Mouse (Mus musculus) E14TG2a.4 (cell line): ENCODE measurements at regions not wholly inside any gene's neighbourhood (a gene's known extent, or its start where the extent isn't known, plus 50 kb on each side); places are given as distances from the start of the nearest gene placed in this dataset.
A peak's percentile ranks its signal among the peaks of the same experiment; 100 is the strongest.
"Not testable (repeated sequence)": the region's sequence is repeated elsewhere in the genome, so short reads cannot be mapped to it uniquely, and the experiment has no call there.

Experiments used
- H3K27me3 ChIP-seq: 2 replicates; pipeline ENCODE4 v1.6.1; 2014; ENCODE audit warnings: low read length, control low read depth; ENCODE audit not compliant: insufficient read depth
- H3K36me3 ChIP-seq: 2 replicates; pipeline ENCODE4 v1.6.1; 2014; ENCODE audit warnings: low read length, control low read depth; ENCODE audit not compliant: insufficient read depth
- H3K4me1 ChIP-seq: replicated peaks from 2 replicates; pipeline ENCODE4 v1.6.1; 2014; ENCODE audit warnings: low read depth, low read length, control low read depth
- H3K4me3 ChIP-seq: replicated peaks from 2 replicates; pipeline ENCODE4 v1.5.1; 2014; ENCODE audit warnings: mild to moderate bottlenecking, low read length
- H3K9me3 ChIP-seq: 2 replicates; pipeline ENCODE4 v1.6.1; 2014; ENCODE audit warnings: low read length, control low read depth
- CTCF ChIP-seq: conservative IDR thresholded peaks from 2 replicates; pipeline ENCODE4 v1.5.1; 2014; ENCODE audit warnings: low read length
- NANOG ChIP-seq: IDR thresholded peaks from 2 replicates; pipeline ENCODE4 v1.6.1; 2014; ENCODE audit warnings: borderline replicate concordance, low read length, mixed read lengths
- POU5F1 ChIP-seq: IDR thresholded peaks from 2 replicates; pipeline ENCODE4 v1.6.1; 2014; ENCODE audit warnings: low read length, borderline replicate concordance

- Histone ChIP-seq H3K36me3 (no peaks in the 10 kb centered on the region), H3K27me3 (no peaks in the 10 kb centered on the region), H3K4me1 (no peaks in the 10 kb centered on the region), H3K9me3 (peaks cover 14% of the 10 kb centered on the region), H3K4me3 (no peak overlapping the region)
- TF ChIP-seq CTCF (no peak), NANOG (no peak), POU5F1 (no peak)
Measured at GRCm38 (mm10) chr15:96802729-96803053, 103.2 kb upstream of the Slc38a2 start.

GRCm38 (mm10) chr15:96802034-96802728, 102.7 kb upstream of the Slc38a2 start:
- Histone ChIP-seq H3K36me3 (no peaks in the 10 kb centered on the region), H3K27me3 (no peaks in the 10 kb centered on the region), H3K4me1 (no peaks in the 10 kb centered on the region), H3K4me3 (no peak overlapping the region), H3K9me3 (peaks cover 14% of the 10 kb centered on the region)
- TF ChIP-seq NANOG (no peak), POU5F1 (no peak), CTCF (no peak)

- no peak overlapping the region for H3K4me3 ChIP-seq
- peaks cover 4% of the 10 kb centered on the region for H3K9me3 ChIP-seq
- H3K27me3 ChIP-seq = no peaks in the 10 kb centered on the region
- TF ChIP-seq POU5F1 (no peak), NANOG (no peak), CTCF (no peak)
- no peaks in the 10 kb centered on the region for H3K4me1 ChIP-seq
- H3K36me3 ChIP-seq = no peaks in the 10 kb centered on the region
Measured at GRCm38 (mm10) chr15:96799228-96799627, 99.7 kb upstream of the Slc38a2 start.

GRCm38 (mm10) chr15:96797615-96798270, 98.2 kb upstream of the Slc38a2 start:
- Histone ChIP-seq H3K9me3 (no peaks in the 10 kb centered on the region), H3K27me3 (no peaks in the 10 kb centered on the region), H3K4me1 (no peaks in the 10 kb centered on the region), H3K4me3 (no peak overlapping the region), H3K36me3 (no peaks in the 10 kb centered on the region)
- TF ChIP-seq NANOG (no peak), CTCF (no peak), POU5F1 (no peak)

GRCm38 (mm10) chr15:96794177-96794719, 94.7 kb upstream of the Slc38a2 start:
- TF ChIP-seq POU5F1 (no peak), NANOG (no peak), CTCF (no peak)
- H3K4me3 ChIP-seq = no peak overlapping the region
- no peaks in the 10 kb centered on the region for H3K9me3 ChIP-seq
- no peaks in the 10 kb centered on the region for H3K36me3 ChIP-seq
- 0 out of 2 replicates have a peak, but pooled peaks cover 4% of the 10 kb centered on the region for H3K4me1 ChIP-seq
- 0 out of 2 replicates have a peak, but pooled peaks cover 3% of the 10 kb centered on the region for H3K27me3 ChIP-seq

GRCm38 (mm10) chr15:96793251-96793650, 93.7 kb upstream of the Slc38a2 start:
- Histone ChIP-seq H3K4me1 (peaks cover 4% of the 10 kb centered on the region; the same call in 1 of the 2 replicates), H3K27me3 (0 out of 2 replicates have a peak, but pooled peaks cover 3% of the 10 kb centered on the region), H3K9me3 (no peaks in the 10 kb centered on the region), H3K4me3 (peak overlapping the region; percentile 68), H3K36me3 (no peaks in the 10 kb centered on the region)
- TF ChIP-seq POU5F1 = no peak
- no peak for TF ChIP-seq NANOG
- no peak for TF ChIP-seq CTCF

- Histone ChIP-seq H3K36me3 (no peaks in the 10 kb centered on the region), H3K4me3 (no peak overlapping the region), H3K4me1 (peaks cover 8% of the 10 kb centered on the region; the same call in 1 of the 2 replicates), H3K9me3 (no peaks in the 10 kb centered on the region), H3K27me3 (0 out of 2 replicates have a peak, but pooled peaks cover 3% of the 10 kb centered on the region)
- TF ChIP-seq NANOG (no peak), POU5F1 (no peak), CTCF (no peak)
Measured at GRCm38 (mm10) chr15:96791306-96791705, 91.8 kb upstream of the Slc38a2 start.

GRCm38 (mm10) chr15:96787921-96788320, 88.4 kb upstream of the Slc38a2 start:
- not testable (repeated sequence) for H3K27me3 ChIP-seq, H3K9me3 ChIP-seq, H3K4me1 ChIP-seq, H3K4me3 ChIP-seq, H3K36me3 ChIP-seq
